14 mouse cellular contexts compared by ENCODE assay signal in the genomic region with DNA sequence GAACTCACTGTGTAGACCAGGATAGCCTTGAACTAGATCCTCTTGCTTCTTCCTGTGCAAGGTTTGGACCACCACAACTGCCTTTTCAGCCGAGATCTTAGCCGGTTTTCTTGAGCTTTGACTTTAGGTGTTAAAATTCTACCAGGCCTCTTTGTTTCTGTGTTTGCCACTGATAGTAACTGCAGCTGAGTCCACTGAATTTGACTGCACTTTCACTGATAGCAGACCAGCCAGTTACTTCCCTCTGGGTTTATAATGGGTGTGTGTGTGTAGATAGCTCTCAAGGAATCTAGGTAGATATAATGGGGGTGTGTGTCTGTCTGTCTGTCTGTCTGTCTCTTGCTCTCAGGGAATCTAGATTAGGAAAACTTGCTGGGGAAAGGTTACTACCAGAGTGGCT. TPM values are rescaled to one million over a fixed set of nuclear protein-coding genes. Genes with fewer than 3 reads are reported as not detected.
DNase-seq lines count a peak whose midpoint lies in the region; ATAC-seq and TF ChIP-seq lines count a peak whose summit lies in the region.
"Had no signal": no experiment of that assay in that cellular context is flagged by ENCODE, and none has a peak within 500 bp of the region (broad histone marks: within the 10 kb centered on the region; RNA-seq: fewer than 3 reads in every experiment).

No protein-coding gene starts in this region.

- ATAC-seq in forebrain, embryonic 12.5 days (ENCODE audit: low FRiP score), result no peak
- no peak for ATAC-seq in forebrain, embryonic 14.5 days
- no peak for ATAC-seq in kidney, postnatal 0 days (replicated peaks; ENCODE audit: low FRiP score, low read depth)
- ATAC-seq in intestine, embryonic 15.5 days, result peak; percentile 52
- ATAC-seq: hindbrain, embryonic 16.5 days had no signal

- H3K27me3 ChIP-seq in forebrain, embryonic 12.5 days, result no peaks in the 10 kb centered on the region
- no peaks in the 10 kb centered on the region for H3K27me3 ChIP-seq in forebrain, embryonic 14.5 days (replicated peaks; ENCODE audit: control insufficient read depth, insufficient read depth, low read length)
- H3K27me3 ChIP-seq in kidney, postnatal 0 days (ENCODE audit: insufficient read depth, low read length), result no peaks in the 10 kb centered on the region
- no peaks in the 10 kb centered on the region for H3K27me3 ChIP-seq in intestine, embryonic 15.5 days (replicated peaks)
- H3K27me3 ChIP-seq in small intestine, adult 2 months (ENCODE audit: control insufficient read depth, insufficient read depth, low read length), result no peaks in the 10 kb centered on the region
- no peaks in the 10 kb centered on the region for H3K27me3 ChIP-seq in cerebellum, adult 2 months (ENCODE audit: control insufficient read depth, insufficient read depth, low read length)

- no peak overlapping the region for H3K4me3 ChIP-seq in forebrain, embryonic 12.5 days (replicated peaks)
- no peak overlapping the region for H3K4me3 ChIP-seq in forebrain, embryonic 14.5 days (ENCODE audit: low read depth, low read length)
- no peak overlapping the region for H3K4me3 ChIP-seq in kidney, postnatal 0 days (replicated peaks; ENCODE audit: low read depth, low read length)
- no peak overlapping the region for H3K4me3 ChIP-seq in intestine, embryonic 15.5 days (replicated peaks)
- no peak overlapping the region for H3K4me3 ChIP-seq in small intestine, adult 2 months (ENCODE audit: low read depth, low read length)
- H3K4me3 ChIP-seq in cerebellum, adult 2 months (replicated peaks; ENCODE audit: insufficient read depth, low read depth, low read length), result no peak overlapping the region
- H3K4me3 ChIP-seq: gastrocnemius, adult 2 months; myocyte had no signal

- TF ChIP-seq POLR2A in small intestine, adult 2 months (IDR thresholded peaks at IDR 0.05; ENCODE audit: low read depth, low read length), result no peak
- no peak for TF ChIP-seq POLR2A in cerebellum, adult 2 months (IDR thresholded peaks at IDR 0.05; ENCODE audit: borderline replicate concordance, insufficient read depth, low read length)

- peaks cover 35% of the 10 kb centered on the region for H3K4me1 ChIP-seq in forebrain, embryonic 12.5 days
- H3K4me1 ChIP-seq in forebrain, embryonic 14.5 days (ENCODE audit: control insufficient read depth, insufficient read depth, low read length), result peaks cover 9% of the 10 kb centered on the region
- peaks cover 18% of the 10 kb centered on the region for H3K4me1 ChIP-seq in kidney, postnatal 0 days (replicated peaks; ENCODE audit: insufficient read depth, low read length)
- H3K4me1 ChIP-seq in intestine, embryonic 15.5 days (replicated peaks), result peaks cover 22% of the 10 kb centered on the region
- H3K4me1 ChIP-seq in small intestine, adult 2 months (ENCODE audit: control insufficient read depth, insufficient read depth, insufficient read length, low read length), result peaks cover 20% of the 10 kb centered on the region
- no peaks in the 10 kb centered on the region; the same call in 1 of the 2 replicates for H3K4me1 ChIP-seq in cerebellum, adult 2 months (ENCODE audit: control insufficient read depth, insufficient read depth, low read length)

- H3K27ac ChIP-seq in forebrain, embryonic 12.5 days, result 0 out of 2 replicates have a peak overlapping the region, but pooled peaks have one; percentile 2
- no peak overlapping the region for H3K27ac ChIP-seq in forebrain, embryonic 14.5 days (ENCODE audit: low read depth, low read length)
- peak overlapping the region; percentile 54 for H3K27ac ChIP-seq in kidney, postnatal 0 days
- peak overlapping the region; percentile 70 for H3K27ac ChIP-seq in intestine, embryonic 15.5 days
- peak overlapping the region; percentile 67 for H3K27ac ChIP-seq in small intestine, adult 2 months (ENCODE audit: insufficient read depth, low read depth, low read length)
- H3K27ac ChIP-seq in cerebellum, adult 2 months (ENCODE audit: insufficient read depth, low read length), result no peak overlapping the region

- no peaks in the 10 kb centered on the region for H3K9me3 ChIP-seq in forebrain, embryonic 12.5 days
- no peaks in the 10 kb centered on the region for H3K9me3 ChIP-seq in forebrain, embryonic 14.5 days (replicated peaks; ENCODE audit: control insufficient read depth, low read length)
- no peaks in the 10 kb centered on the region for H3K9me3 ChIP-seq in kidney, postnatal 0 days (replicated peaks; ENCODE audit: low read length)
- H3K9me3 ChIP-seq in intestine, embryonic 15.5 days, result no peaks in the 10 kb centered on the region

- TF ChIP-seq CTCF in kidney, postnatal 0 days (IDR thresholded peaks at IDR 0.05; ENCODE audit: low read depth), result no peak
- no peak for TF ChIP-seq CTCF in small intestine, adult 2 months (IDR thresholded peaks at IDR 0.05; ENCODE audit: extremely low read depth, insufficient read length, insufficient replicate concordance, low read depth, low read length)
- no peak for TF ChIP-seq CTCF in cerebellum, adult 2 months (IDR thresholded peaks at IDR 0.05; ENCODE audit: borderline replicate concordance, insufficient read depth, low read depth, low read length)

- H3K9ac ChIP-seq in forebrain, embryonic 12.5 days, result no peak overlapping the region
- no peak overlapping the region for H3K9ac ChIP-seq in forebrain, embryonic 14.5 days (ENCODE audit: low read length)
- H3K9ac ChIP-seq in kidney, postnatal 0 days (ENCODE audit: low read depth, low read length), result no peak overlapping the region
- no peak overlapping the region for H3K9ac ChIP-seq in intestine, embryonic 15.5 days

- H3K36me3 ChIP-seq in forebrain, embryonic 12.5 days (replicated peaks), result peaks cover 29% of the 10 kb centered on the region
- H3K36me3 ChIP-seq in forebrain, embryonic 14.5 days (ENCODE audit: control insufficient read depth, insufficient read depth, low read length), result peaks cover 35% of the 10 kb centered on the region
- H3K36me3 ChIP-seq in kidney, postnatal 0 days (ENCODE audit: insufficient read depth, low read length), result peaks cover 21% of the 10 kb centered on the region
- peaks cover 12% of the 10 kb centered on the region; the same call in 1 of the 2 replicates for H3K36me3 ChIP-seq in intestine, embryonic 15.5 days
- peaks cover 26% of the 10 kb centered on the region for H3K36me3 ChIP-seq in small intestine, adult 2 months (ENCODE audit: control insufficient read depth, insufficient read depth, low read length)

- H3K4me2 ChIP-seq in forebrain, embryonic 12.5 days, result no peak overlapping the region
- H3K4me2 ChIP-seq in forebrain, embryonic 14.5 days (ENCODE audit: low read length), result no peak overlapping the region
- no peak overlapping the region for H3K4me2 ChIP-seq in kidney, postnatal 0 days (ENCODE audit: low read length)
- peak overlapping the region; percentile 33 for H3K4me2 ChIP-seq in intestine, embryonic 15.5 days (replicated peaks)

- DNase-seq in forebrain, embryonic 14.5 days (ENCODE audit: low spot score), result no peak
- no peak for DNase-seq in kidney, postnatal 0 days (ENCODE audit: low spot score)
- DNase-seq in kidney, adult 9 months, result no peak
- no peak for DNase-seq in cerebellum, adult 2 months
- no peak for DNase-seq in gastrocnemius, postnatal 25 days
- DNase-seq: adrenal gland, postnatal 14 days; cerebellum, adult 9-11 months; gastrocnemius, adult 2 months; thymus, postnatal 4 days had no signal

- 93% methylated on average over 2 of the region's 2 CpGs for WGBS in forebrain, embryonic 12.5 days
- WGBS in forebrain, embryonic 14.5 days, result 94% methylated on average over 2 of the region's 2 CpGs
- 76% methylated on average over 2 of the region's 2 CpGs for WGBS in kidney, postnatal 0 days
- 63% methylated on average over 2 of the region's 2 CpGs for WGBS in intestine, embryonic 15.5 days
- WGBS in small intestine, adult 2 months, result 28% methylated on average over 2 of the region's 2 CpGs
- 91% methylated on average over 2 of the region's 2 CpGs for WGBS in cerebellum, adult 2 months

RNA-seq across cellular contexts. Expression of a gene that starts 3.0 kb away (rescaled TPM):
- polyA plus RNA-seq in forebrain, embryonic 12.5 days (2016; fragmentation: Nextera tagmentation; extraction: Ambion mirVana), result 38.0 and 43.1 TPM in 2 replicates
- polyA plus RNA-seq in forebrain, embryonic 14.5 days (2014; fragmentation: Nextera tagmentation; extraction: Ambion mirVana), result 14.1 and 16.4 TPM in 2 replicates
- polyA plus RNA-seq in kidney, postnatal 0 days (2015; fragmentation: Nextera tagmentation; extraction: Ambion mirVana), result 12.3 and 15.5 TPM in 2 replicates
- 24.0 and 26.7 TPM in 2 replicates for polyA plus RNA-seq in intestine, embryonic 15.5 days (2015; fragmentation: Nextera tagmentation; extraction: Ambion mirVana)
- 0.37 and 0.65 TPM in 2 replicates for polyA plus RNA-seq in small intestine, adult 2 months (2012; rRNA removed)
- 0.30 and 0.36 TPM in 2 replicates for polyA plus RNA-seq in cerebellum, adult 2 months (2012; rRNA removed)
- total RNA-seq in gastrocnemius, postnatal 25 days (2021), result under 1 TPM; 0.13 to 0.56 TPM

RNA-seq across cellular contexts. Expression of a gene that starts 23.0 kb away (rescaled TPM):
- polyA plus RNA-seq in forebrain, embryonic 12.5 days (2016; fragmentation: Nextera tagmentation; extraction: Ambion mirVana), result 14.0 and 16.4 TPM in 2 replicates
- 8.2 and 9.8 TPM in 2 replicates for polyA plus RNA-seq in forebrain, embryonic 14.5 days (2014; fragmentation: Nextera tagmentation; extraction: Ambion mirVana)
- 25.7 and 26.3 TPM in 2 replicates for polyA plus RNA-seq in kidney, postnatal 0 days (2015; fragmentation: Nextera tagmentation; extraction: Ambion mirVana)
- 30.7 and 31.5 TPM in 2 replicates for polyA plus RNA-seq in intestine, embryonic 15.5 days (2015; fragmentation: Nextera tagmentation; extraction: Ambion mirVana)
- 25.3 and 56.3 TPM in 2 replicates for polyA plus RNA-seq in small intestine, adult 2 months (2012; rRNA removed)
- 13.5 and 15.4 TPM in 2 replicates for polyA plus RNA-seq in cerebellum, adult 2 months (2012; rRNA removed)
- 10 to 100 TPM in 1 of 2 experiments, 1 to 10 TPM in 1; 9.4 to 12.8 TPM for total RNA-seq in gastrocnemius, postnatal 25 days (2021)

RNA-seq across cellular contexts. Expression of a gene that starts 41.1 kb away (rescaled TPM):
- 4.8 and 5.2 TPM in 2 replicates for polyA plus RNA-seq in forebrain, embryonic 12.5 days (2016; fragmentation: Nextera tagmentation; extraction: Ambion mirVana)
- polyA plus RNA-seq in forebrain, embryonic 14.5 days (2014; fragmentation: Nextera tagmentation; extraction: Ambion mirVana), result 3.3 and 3.7 TPM in 2 replicates
- polyA plus RNA-seq in kidney, postnatal 0 days (2015; fragmentation: Nextera tagmentation; extraction: Ambion mirVana), result 3.4 and 3.5 TPM in 2 replicates
- 3.7 and 4.2 TPM in 2 replicates for polyA plus RNA-seq in intestine, embryonic 15.5 days (2015; fragmentation: Nextera tagmentation; extraction: Ambion mirVana)
- 11.4 and 27.3 TPM in 2 replicates for polyA plus RNA-seq in small intestine, adult 2 months (2012; rRNA removed)
- 25.8 and 27.3 TPM in 2 replicates for polyA plus RNA-seq in cerebellum, adult 2 months (2012; rRNA removed)
- total RNA-seq in gastrocnemius, postnatal 25 days (2021), result 1 to 10 TPM; 4.1 to 4.9 TPM

Comparison
In these comparisons a context has a peak if more than half of its experiments do, and no peak if none do; other contexts are left out.
1. H3K27ac ChIP-seq: peak in forebrain, embryonic 12.5 days (single experiment), kidney, postnatal 0 days (single experiment), intestine, embryonic 15.5 days (single experiment) and small intestine, adult 2 months (single experiment); none in forebrain, embryonic 14.5 days (single experiment) and cerebellum, adult 2 months (single experiment).